Mouse (Mus musculus): Measurements from ENCODE around the gene Rell1.
"Not testable (repeated sequence)": the region's sequence is repeated elsewhere in the genome, so short reads cannot be mapped to it uniquely, and the experiment has no call there.

The Rell1 gene

DNA sequence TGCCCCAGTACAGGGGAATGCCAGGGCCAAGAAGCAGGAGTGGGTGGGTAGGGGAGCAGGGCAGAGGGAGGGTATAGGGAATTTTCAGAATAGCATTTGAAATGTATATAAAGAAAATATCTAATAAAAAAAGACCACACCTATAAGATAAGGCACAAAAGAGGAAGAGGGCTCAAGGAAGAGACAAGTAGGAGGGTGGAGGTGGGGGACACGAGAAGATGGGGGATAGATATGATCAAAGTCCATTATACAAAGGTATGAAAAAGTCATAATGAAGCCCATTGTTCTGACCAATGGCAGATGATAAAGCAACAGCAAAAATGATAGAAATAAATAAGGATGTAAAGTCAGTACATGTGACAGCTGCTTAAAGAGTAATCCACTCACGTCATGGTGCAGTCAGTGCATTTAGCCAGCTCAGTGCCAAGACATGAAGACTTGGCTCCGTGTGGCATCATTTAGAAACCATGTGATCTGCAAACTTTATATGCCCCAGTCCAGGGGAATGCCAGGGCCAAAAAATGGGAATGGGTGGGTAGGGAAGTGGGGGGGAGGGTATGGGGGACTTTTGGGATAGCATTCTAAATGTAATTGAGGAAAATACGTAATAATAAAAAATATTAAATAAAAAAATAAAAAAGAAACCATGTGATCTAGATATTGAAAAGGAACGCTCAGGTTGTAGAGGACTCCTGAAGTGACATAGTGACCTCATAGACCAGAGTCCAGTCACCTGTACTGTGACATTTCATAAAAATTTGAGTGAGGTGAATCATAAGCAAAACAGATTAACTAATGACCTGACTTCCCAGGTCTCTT, 71.5 kb downstream of the Rell1 start:
- DNase-seq (ENCODE audit: low read depth, low spot score) = not testable (repeated sequence)

DNA sequence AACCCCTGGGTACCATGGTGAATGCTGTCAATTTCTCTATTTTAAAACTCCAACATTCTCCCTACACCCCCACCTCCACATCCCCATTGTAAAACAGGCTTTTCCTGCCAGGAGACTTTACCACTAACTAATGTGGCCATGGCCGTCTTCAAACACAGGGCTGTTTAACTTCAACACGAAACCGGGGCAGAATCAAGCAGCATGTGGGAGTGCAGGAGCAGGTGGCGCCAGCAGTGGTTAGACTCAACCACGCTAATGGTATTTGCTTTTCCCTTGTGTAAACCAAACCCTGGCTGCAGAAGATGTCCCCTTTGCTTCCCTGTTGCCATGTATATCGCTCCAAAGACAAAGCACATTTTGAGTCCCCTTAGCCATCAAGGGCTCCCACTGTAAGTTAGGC, 76.8 kb downstream of the Rell1 start:
- no peak for DNase-seq (ENCODE audit: low read depth, low spot score)

GRCm38 (mm10) chr5:63891241-63891640, 77.5 kb downstream of the Rell1 start:
- no peak for DNase-seq (ENCODE audit: low read depth, low spot score)

DNA sequence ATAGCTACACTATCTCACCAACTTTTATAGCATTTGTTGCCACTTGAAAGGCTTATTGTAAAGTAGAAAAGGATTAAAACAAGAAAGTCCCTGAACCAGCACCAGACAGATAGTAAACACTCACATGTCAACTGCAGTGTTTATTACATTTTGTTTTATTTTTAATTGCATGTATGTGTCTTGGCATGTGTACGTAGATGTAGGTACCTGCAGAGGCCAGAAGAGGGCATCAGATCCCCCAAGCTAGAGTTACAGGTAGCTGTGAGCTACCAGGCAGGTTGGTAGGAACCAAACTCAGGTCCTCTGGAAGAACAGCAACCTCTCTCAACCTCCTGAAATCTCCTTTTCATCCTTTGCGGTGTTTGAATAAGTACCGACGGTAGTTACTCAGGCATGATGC, 81.6 kb downstream of the Rell1 start:
- peak; percentile 60 for DNase-seq (ENCODE audit: low read depth, low spot score)

GRCm38 (mm10) chr5:63886709-63887108, 82.0 kb downstream of the Rell1 start:
- DNase-seq (ENCODE audit: low read depth, low spot score) = peak; percentile 50

GRCm38 (mm10) chr5:63886292-63886691, 82.4 kb downstream of the Rell1 start:
- DNase-seq (ENCODE audit: low read depth, low spot score) = no peak

- no peak for DNase-seq (ENCODE audit: low read depth, low spot score)
Observed at GRCm38 (mm10) chr5:63879026-63879425, 89.7 kb downstream of the Rell1 start.

- no peak for DNase-seq (ENCODE audit: low read depth, low spot score)
Observed at GRCm38 (mm10) chr5:63876081-63876480, 92.6 kb downstream of the Rell1 start.

DNA sequence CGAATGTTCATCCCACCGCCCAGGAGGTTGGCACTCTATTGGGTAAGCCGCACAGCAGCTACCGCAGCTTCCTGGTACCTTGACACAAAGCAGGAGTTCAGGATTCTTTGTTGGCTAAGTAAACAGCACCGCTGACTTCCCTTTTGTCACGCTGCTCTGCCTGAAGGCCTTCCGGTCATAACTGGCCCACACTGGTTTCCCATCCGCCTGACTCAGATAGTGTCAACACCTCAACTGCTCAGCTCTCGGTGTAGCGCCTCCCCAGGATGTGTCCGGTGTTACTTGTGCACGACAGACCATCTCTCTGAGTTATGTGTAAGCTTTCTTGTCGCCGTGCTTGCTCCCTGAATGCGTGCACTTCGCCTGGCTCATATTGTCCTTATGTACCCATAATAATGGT, 93.8 kb downstream of the Rell1 start:
- DNase-seq (ENCODE audit: low read depth, low spot score) = peak; percentile 92

DNA sequence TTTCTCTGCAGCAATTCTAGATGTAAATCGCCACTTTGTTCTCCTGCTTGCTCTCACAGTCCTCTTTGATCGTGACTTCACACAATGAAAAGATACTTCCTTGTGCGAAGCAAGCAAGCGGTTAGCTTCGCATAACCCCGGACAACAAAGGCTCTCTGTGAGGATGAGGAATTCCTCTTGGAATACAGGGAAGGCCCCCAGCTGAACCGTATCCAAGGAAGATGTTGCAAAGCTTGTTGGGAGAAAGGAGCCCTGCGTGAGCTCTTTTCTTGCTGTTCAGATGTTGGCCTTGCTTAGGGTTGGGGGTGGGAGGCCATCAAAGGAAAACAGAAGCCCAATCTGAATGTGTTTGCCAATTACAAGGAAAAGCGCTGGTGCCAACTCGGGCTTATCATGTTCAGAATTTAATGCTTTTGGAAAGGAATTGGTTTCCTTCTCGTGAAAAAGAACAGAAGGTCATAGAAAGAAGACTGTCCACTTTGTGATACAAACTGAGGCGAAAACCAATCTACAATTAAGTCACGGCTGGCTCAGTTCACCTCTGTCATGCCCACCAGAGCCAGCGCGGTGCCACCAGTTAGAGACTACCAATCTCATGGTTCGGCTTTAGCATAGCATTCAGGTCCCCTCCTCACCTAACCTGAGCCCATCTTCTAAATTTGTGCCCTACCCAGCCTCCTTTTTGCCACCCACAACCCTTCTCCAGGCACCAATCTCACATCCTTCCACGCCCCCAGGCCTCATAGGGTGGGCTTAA, 96.3 kb downstream of the Rell1 start:
- peak; percentile 50 for DNase-seq (ENCODE audit: low read depth, low spot score)

GRCm38 (mm10) chr5:63867421-63867820, 101.3 kb downstream of the Rell1 start:
- DNase-seq (ENCODE audit: low read depth, low spot score) = no peak

- no peak for DNase-seq (ENCODE audit: low read depth, low spot score)
Observed at GRCm38 (mm10) chr5:63858901-63859300, 109.8 kb downstream of the Rell1 start.

Data from ES-CJ7 (cell line).